Mouse (Mus musculus): Measurements from ENCODE around the gene Smim24. TPM values are rescaled to one million over a fixed set of nuclear protein-coding genes. Genes with fewer than 3 reads are reported as not detected.

Gene Smim24
- polyA plus RNA-seq, 1 experiment from 2014 or later, result 1.8 TPM

- no peak overlapping the region for H3K9ac ChIP-seq
- no peak overlapping the region for H3K4me2 ChIP-seq
- no peaks in the 10 kb centered on the region for H3K9me3 ChIP-seq (replicated peaks)
- H3K4me1 ChIP-seq (replicated peaks), result peaks cover 96% of the 10 kb centered on the region
- WGBS (ENCODE audit: insufficient replicate concordance), result 58% methylated on average over 16 of the region's 16 CpGs
- H3K27ac ChIP-seq, result 0 out of 2 replicates have a peak overlapping the region, but pooled peaks have one; percentile 15
- no peak overlapping the region for H3K4me3 ChIP-seq (replicated peaks)
- H3K27me3 ChIP-seq, result peaks cover 24% of the 10 kb centered on the region
- no peak for ATAC-seq (ENCODE audit: low read depth)
- H3K36me3 ChIP-seq, result no peaks in the 10 kb centered on the region
- DNase-seq, result no peak
These were observed 19.9 kb downstream of the Smim24 start for GRCm38 (mm10) chr10:81412586-81413309.

DNA sequence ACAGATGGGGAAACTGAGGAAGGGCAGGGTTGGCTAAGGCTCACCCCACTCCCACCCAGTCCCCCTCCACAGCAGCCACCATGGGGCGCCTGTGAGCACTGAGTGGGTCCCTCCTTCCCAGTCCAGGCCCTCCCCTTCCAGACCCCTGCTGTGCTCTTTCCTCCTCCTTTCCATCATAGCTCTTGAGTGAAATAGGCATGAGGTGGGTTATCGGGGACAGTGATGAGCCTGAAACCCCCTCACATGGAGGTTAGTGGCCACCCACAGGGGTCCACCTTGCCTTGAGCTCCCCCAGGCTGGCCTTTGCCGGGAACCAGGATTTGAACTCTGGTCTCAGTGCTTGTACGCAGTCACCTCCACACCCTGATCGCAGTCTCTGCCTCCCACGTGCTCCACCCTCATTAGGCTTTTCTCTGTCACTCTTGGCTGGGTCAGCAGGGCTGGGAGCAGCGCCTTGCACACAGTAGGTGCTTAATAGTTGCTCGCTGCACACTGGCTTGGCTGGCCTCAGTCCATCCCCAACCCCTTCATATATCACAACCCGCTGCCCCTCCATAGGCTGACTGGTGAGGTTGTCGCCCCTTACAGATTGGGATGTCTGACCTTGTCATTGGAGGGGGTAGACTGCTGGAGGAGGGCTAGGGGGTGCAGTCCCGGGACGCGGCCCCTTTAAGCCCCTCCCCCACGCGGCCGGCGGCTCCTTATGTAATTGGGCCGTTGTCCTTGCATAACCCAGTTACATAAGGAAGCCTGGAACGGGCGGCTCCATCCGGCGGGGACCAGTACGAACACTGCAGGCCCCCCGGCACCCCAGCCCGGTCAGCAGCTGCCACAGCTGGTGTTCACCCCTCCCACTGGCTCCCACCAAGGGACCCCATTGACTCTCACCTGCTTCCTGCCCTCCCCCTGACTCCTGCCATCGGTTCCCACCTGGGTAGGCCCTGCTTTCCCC is 20.7 kb downstream of the Smim24 start:
- DNase-seq (no peak), ATAC-seq (ENCODE audit: low read depth) (no peak)
- Histone ChIP-seq H3K4me2 (peak overlapping the region; percentile 37), H3K36me3 (no peaks in the 10 kb centered on the region), H3K9me3 (replicated peaks) (no peaks in the 10 kb centered on the region), H3K9ac (peak overlapping the region; percentile 34), H3K27me3 (peaks cover 19% of the 10 kb centered on the region), H3K27ac (peak overlapping the region; percentile 66), H3K4me3 (replicated peaks) (no peak overlapping the region), H3K4me1 (replicated peaks) (peaks cover 96% of the 10 kb centered on the region)
- 25% methylated on average over 26 of the region's 26 CpGs for WGBS (ENCODE audit: insufficient replicate concordance)

DNA sequence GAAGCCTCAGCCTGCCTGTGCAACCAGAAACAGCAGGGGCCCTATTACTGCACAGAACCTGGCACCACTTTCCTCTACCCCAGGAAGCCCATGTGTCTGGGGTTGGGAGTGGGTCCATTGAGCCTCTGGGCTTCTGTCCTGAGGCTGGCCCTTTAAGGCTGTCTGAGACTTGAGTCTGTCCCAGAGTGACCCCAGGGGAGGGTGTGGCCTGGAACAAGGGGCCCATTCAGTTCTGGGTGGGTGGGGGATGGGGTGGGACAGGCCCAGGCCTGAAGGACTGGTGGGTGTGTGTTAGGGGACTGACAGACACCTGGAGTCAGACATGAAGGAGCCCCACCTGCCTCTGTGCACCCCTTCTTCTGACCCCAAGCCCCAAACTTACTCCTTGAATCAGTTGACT is 21.8 kb downstream of the Smim24 start:
- Histone ChIP-seq H3K36me3 (no peaks in the 10 kb centered on the region), H3K4me2 (peak overlapping the region; percentile 37; the same call in 1 of the 2 replicates), H3K4me3 (replicated peaks) (no peak overlapping the region), H3K27ac (peak overlapping the region; percentile 66), H3K4me1 (replicated peaks) (peaks cover 95% of the 10 kb centered on the region), H3K9ac (peak overlapping the region; percentile 34; the same call in 1 of the 2 replicates), H3K9me3 (replicated peaks) (no peaks in the 10 kb centered on the region), H3K27me3 (peaks cover 15% of the 10 kb centered on the region; the same call in 1 of the 2 replicates)
- ATAC-seq (ENCODE audit: low read depth) (no peak), DNase-seq (no peak)

- WGBS (ENCODE audit: insufficient replicate concordance), result 61% methylated on average over 5 of the region's 5 CpGs
- H3K27ac ChIP-seq, result no peak overlapping the region
- H3K4me3 ChIP-seq (replicated peaks), result no peak overlapping the region
- H3K9me3 ChIP-seq (replicated peaks), result no peaks in the 10 kb centered on the region
- H3K9ac ChIP-seq, result no peak overlapping the region
- no peak overlapping the region for H3K4me2 ChIP-seq
- DNase-seq (no peak), ATAC-seq (ENCODE audit: low read depth) (no peak)
- H3K4me1 ChIP-seq (replicated peaks), result peaks cover 93% of the 10 kb centered on the region
- no peaks in the 10 kb centered on the region for H3K36me3 ChIP-seq
- peaks cover 15% of the 10 kb centered on the region; the same call in 1 of the 2 replicates for H3K27me3 ChIP-seq
These were observed 22.3 kb downstream of the Smim24 start for GRCm38 (mm10) chr10:81415146-81415545.

DNA sequence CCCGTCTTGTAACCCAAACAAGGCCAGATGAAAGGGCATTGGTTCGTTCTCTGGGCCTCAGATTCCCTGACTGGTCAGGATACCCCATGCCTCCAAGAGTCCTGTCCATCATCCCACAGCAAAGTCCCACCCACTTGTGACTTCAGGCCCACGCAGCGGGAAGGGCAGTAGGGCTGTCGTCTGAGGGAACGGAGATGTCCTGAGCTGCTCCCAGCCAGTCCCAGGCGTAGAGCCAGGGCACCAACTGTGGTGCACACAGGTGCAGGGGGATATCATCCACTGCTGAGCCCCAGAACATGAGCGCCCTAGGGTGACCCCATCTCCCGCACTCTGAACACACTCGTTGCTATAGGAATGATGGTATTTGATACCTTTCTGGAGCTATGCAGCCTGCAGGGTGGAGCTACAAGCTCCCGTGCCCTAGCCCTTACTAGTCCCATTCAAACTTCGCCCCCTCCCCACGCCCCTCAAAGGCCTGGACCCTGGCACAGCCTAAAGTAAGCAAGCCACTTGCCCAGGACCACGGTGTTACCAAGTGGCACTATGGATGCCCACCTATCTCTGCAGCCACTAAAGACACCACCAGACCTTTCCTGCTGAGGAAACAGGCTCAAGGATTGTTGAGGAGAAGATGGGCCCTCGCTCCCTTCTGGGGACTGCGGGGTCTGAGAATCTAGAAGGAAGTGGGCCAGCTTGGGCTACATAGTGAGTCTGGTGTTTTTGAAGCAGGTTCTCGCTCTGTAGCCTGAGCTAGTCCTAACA is 22.9 kb downstream of the Smim24 start:
- no peak overlapping the region for H3K4me2 ChIP-seq
- H3K4me3 ChIP-seq (replicated peaks), result no peak overlapping the region
- DNase-seq (no peak), ATAC-seq (ENCODE audit: low read depth) (no peak)
- H3K9ac ChIP-seq, result no peak overlapping the region
- peaks cover 18% of the 10 kb centered on the region; the same call in 1 of the 2 replicates for H3K27me3 ChIP-seq
- H3K9me3 ChIP-seq (replicated peaks), result no peaks in the 10 kb centered on the region
- 71% methylated on average over 17 of the region's 17 CpGs for WGBS (ENCODE audit: insufficient replicate concordance)
- H3K4me1 ChIP-seq (replicated peaks), result peaks cover 92% of the 10 kb centered on the region
- no peaks in the 10 kb centered on the region for H3K36me3 ChIP-seq
- no peak overlapping the region for H3K27ac ChIP-seq

- peaks cover 26% of the 10 kb centered on the region; the same call in 1 of the 2 replicates for H3K27me3 ChIP-seq
- 1% methylated on average over 25 of the region's 26 CpGs for WGBS (ENCODE audit: insufficient replicate concordance)
- no peaks in the 10 kb centered on the region for H3K9me3 ChIP-seq (replicated peaks)
- H3K9ac ChIP-seq, result peak overlapping the region; percentile 49
- no peak for DNase-seq
- H3K27ac ChIP-seq, result no peak overlapping the region; the same call in 1 of the 2 replicates
- H3K4me3 ChIP-seq (replicated peaks), result peak overlapping the region; percentile 41
- ATAC-seq (ENCODE audit: low read depth), result 0 out of 2 replicates have a peak, but pooled peaks have one; percentile 21
- peak overlapping the region; percentile 64 for H3K4me2 ChIP-seq
- peaks cover 82% of the 10 kb centered on the region for H3K4me1 ChIP-seq (replicated peaks)
- no peaks in the 10 kb centered on the region for H3K36me3 ChIP-seq
These were observed 23.9 kb downstream of the Smim24 start for GRCm38 (mm10) chr10:81416581-81417226.

DNA sequence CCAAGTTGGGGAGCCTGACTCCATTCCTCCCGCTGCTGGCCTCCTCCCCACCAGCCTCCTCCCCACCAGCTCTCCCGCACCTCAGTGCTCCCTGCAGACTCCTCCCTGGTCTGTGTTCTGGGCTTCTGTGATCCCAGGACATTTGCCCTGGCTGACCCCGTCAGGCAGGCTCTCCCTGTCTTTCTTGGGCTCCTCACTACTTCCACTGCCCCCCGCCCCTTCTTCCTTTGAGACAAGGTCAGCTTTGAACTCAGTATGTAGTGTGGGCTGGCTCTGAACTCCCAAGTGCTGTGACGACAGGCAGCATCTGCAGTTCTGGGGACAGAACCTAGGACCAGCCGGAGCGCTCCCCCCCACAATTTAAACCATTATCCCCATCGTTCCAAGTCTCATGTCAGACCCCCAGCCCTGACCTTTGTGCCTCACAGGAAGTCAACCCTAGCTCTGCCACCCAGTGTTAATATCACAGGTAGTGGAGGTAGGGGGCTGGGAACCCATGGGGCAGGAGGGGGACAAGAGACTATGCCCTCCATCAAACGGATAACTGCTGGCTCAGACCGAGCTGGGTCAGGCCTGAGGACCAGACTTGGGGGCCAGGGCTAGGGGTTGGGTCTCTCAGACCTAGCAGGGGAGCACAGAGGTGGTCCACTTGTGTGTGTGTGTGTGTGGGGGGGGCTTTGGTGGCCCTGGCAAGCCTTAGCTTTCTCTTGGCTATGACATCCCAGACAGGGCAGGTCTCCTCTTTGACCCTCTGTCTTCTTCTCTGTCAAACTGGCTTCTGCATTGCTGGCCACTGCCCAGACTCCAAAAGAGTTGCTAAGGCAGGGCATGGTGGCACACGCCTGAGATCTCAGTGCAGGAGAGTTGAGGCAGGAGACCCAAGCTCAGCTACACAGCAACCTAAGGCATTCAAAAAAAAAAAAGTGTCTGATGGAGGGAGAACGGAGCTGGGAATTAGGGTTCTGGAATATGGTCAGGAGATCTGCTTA is 24.7 kb downstream of the Smim24 start:
- Histone ChIP-seq H3K27ac (no peak overlapping the region; the same call in 1 of the 2 replicates), H3K4me2 (peak overlapping the region; percentile 64), H3K27me3 (peaks cover 33% of the 10 kb centered on the region; the same call in 1 of the 2 replicates), H3K4me1 (replicated peaks) (peaks cover 74% of the 10 kb centered on the region), H3K9ac (peak overlapping the region; percentile 49), H3K36me3 (no peaks in the 10 kb centered on the region), H3K9me3 (replicated peaks) (no peaks in the 10 kb centered on the region), H3K4me3 (replicated peaks) (peak overlapping the region; percentile 41)
- 42% methylated on average over 12 of the region's 12 CpGs for WGBS (ENCODE audit: insufficient replicate concordance)
- no peak for DNase-seq
- ATAC-seq (ENCODE audit: low read depth), result no peak

DNA sequence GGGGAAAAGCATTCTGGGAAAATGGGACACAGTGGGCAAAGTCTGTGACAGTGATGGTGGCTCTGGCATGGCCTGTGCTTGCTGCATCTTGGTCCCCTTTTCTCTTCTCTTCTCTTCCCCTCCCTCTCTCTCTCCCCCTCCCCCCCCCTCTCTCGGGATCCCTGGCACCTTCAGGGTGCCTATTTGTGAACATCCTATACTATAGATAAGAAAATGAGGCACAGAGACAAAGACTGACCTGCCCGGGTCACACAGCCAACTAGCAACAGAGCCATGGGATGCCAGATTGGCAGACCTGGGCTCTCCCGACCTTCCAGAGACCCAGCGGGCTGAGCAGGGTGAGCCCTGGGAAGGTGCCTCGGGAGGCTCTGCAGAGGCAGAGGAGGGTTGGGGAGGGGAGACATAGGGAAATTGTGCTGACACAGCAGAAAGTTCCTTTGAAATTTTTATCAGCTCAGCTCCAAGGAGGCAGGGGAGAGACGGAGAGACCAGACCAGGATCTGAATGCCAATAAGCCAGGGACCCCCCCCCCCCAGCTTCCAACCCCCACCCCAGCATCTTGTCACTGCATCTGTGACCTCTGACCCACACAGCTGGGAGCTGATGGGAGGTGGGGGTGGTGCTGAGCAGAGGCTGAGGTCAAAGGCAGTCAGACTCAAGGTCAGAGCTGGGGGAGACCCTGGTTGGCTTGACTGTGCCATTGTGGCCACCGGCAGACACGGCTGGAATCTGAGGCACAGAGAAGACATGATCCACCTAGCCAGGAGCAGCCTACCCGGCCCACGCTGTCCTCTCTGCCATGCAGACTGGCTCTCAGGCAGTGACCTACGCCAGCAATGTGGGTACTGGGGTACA is 25.6 kb downstream of the Smim24 start:
- peaks cover 65% of the 10 kb centered on the region for H3K4me1 ChIP-seq (replicated peaks)
- peaks cover 40% of the 10 kb centered on the region for H3K27me3 ChIP-seq
- no peak overlapping the region for H3K4me2 ChIP-seq
- no peak overlapping the region for H3K4me3 ChIP-seq (replicated peaks)
- DNase-seq (no peak), ATAC-seq (ENCODE audit: low read depth) (no peak)
- no peak overlapping the region for H3K27ac ChIP-seq
- H3K36me3 ChIP-seq, result no peaks in the 10 kb centered on the region
- 45% methylated on average over 11 of the region's 11 CpGs for WGBS (ENCODE audit: insufficient replicate concordance)
- H3K9ac ChIP-seq, result no peak overlapping the region
- no peaks in the 10 kb centered on the region for H3K9me3 ChIP-seq (replicated peaks)
